Mouse (Mus musculus): ENCODE data around the gene Lrif1.
A peak's percentile ranks its signal among the peaks of the same experiment; 100 is the strongest.
"Not testable (repeated sequence)": the region's sequence is repeated elsewhere in the genome, so short reads cannot be mapped to it uniquely, and the experiment has no call there.

Lrif1 gene

GRCm38 (mm10) chr3:106684830-106685229, at the start of gene Lrif1:
Gene Lrif1, plus strand, starts transcription at chr3:106684987.
- peak in 1 of 2 experiments; percentile 30 for DNase-seq (ENCODE audit: low spot score in 2 of 2)

GRCm38 (mm10) chr3:106672811-106673210, 12.0 kb upstream of the Lrif1 start:
- not testable (repeated sequence) for DNase-seq (ENCODE audit: low spot score in 2 of 2)

- no peak for DNase-seq (ENCODE audit: low spot score in 2 of 2)
These were observed 594 bp downstream of the Lrif1 start for GRCm38 (mm10) chr3:106685381-106685780.

- peak; percentile 78 to 88 for DNase-seq (ENCODE audit: low spot score in 2 of 2)
These were observed 36.7 kb downstream of the Lrif1 start for GRCm38 (mm10) chr3:106721397-106722027.

- peak; percentile 61 to 73 for DNase-seq (ENCODE audit: low spot score in 2 of 2)
These were observed 37.5 kb downstream of the Lrif1 start for GRCm38 (mm10) chr3:106722028-106722945.

GRCm38 (mm10) chr3:106755898-106756297, 71.1 kb downstream of the Lrif1 start:
- no peak for DNase-seq (ENCODE audit: low spot score in 2 of 2)

- no peak for DNase-seq (ENCODE audit: low spot score in 2 of 2)
These were observed 87.0 kb downstream of the Lrif1 start for GRCm38 (mm10) chr3:106771834-106772233.

GRCm38 (mm10) chr3:106785130-106785529, 100.3 kb downstream of the Lrif1 start:
- DNase-seq (ENCODE audit: low spot score in 2 of 2), result no peak

Measured in spleen, postnatal 14 days (tissue).